Mouse (Mus musculus) midbrain, postnatal 0 days (tissue): ENCODE data around the gene Slc44a5. TPM values are rescaled to one million over a fixed set of nuclear protein-coding genes. Genes with fewer than 3 reads are reported as not detected.
"Not testable (repeated sequence)": the region's sequence is repeated elsewhere in the genome, so short reads cannot be mapped to it uniquely, and the experiment has no call there.

Experiments
- ATAC-seq: fragments of 200-750 bp; cut with Nextera tagmentation; 2 replicates; pipeline ENCODE4 v1.8.0; 2017; ENCODE audit warnings: moderate number of reproducible peaks, mild to moderate bottlenecking, moderate TSS enrichment, moderate library complexity; ENCODE audit not compliant: low FRiP score
- DNase-seq: peaks from one replicate; pipeline ENCODE4 v3.0.0-alpha.2; 2015; ENCODE audit warnings: low spot score
- H3K27ac ChIP-seq: fragments of 300-500 bp; sonication (generic); 2 replicates; pipeline ENCODE4 v1.5.1; 2014; ENCODE audit warnings: low read depth, mild to moderate bottlenecking, low read length, mixed read lengths
- H3K27me3 ChIP-seq: fragments of 300-500 bp; sonication (generic); 2 replicates; pipeline ENCODE4 v1.6.1; 2014; ENCODE audit warnings: low read length, control low read depth, mixed read lengths; ENCODE audit not compliant: insufficient read depth
- H3K36me3 ChIP-seq: fragments of 300-500 bp; sonication (generic); 2 replicates; pipeline ENCODE4 v1.6.1; 2014; ENCODE audit warnings: low read length, control low read depth, mixed read lengths; ENCODE audit not compliant: insufficient read depth
- H3K4me1 ChIP-seq: fragments of 300-500 bp; sonication (generic); 2 replicates; pipeline ENCODE4 v1.6.1; 2014; ENCODE audit warnings: mild to moderate bottlenecking, control low read depth, antibody characterized with exemption, low read length, mixed read lengths; ENCODE audit not compliant: insufficient read depth
- H3K4me2 ChIP-seq: fragments of 300-500 bp; sonication (generic); 2 replicates; pipeline ENCODE4 v1.6.1; 2014; ENCODE audit warnings: low read depth, mild to moderate bottlenecking, low read length, mixed read lengths; ENCODE audit not compliant: poor library complexity, severe bottlenecking
- H3K4me3 ChIP-seq: fragments of 300-500 bp; sonication (generic); 2 replicates; pipeline ENCODE4 v1.5.1; 2014; ENCODE audit warnings: low read depth, mild to moderate bottlenecking, low read length, moderate library complexity
- H3K9ac ChIP-seq: fragments of 300-500 bp; sonication (generic); replicated peaks from 2 replicates; pipeline ENCODE4 v1.6.1; 2014; ENCODE audit warnings: mild to moderate bottlenecking, low read length, moderate library complexity, mixed read lengths; ENCODE audit not compliant: poor library complexity, severe bottlenecking
- H3K9me3 ChIP-seq: fragments of 300-500 bp; sonication (generic); 2 replicates; pipeline ENCODE4 v1.6.1; 2016; ENCODE audit warnings: low read length, control low read depth
- CTCF ChIP-seq: IDR thresholded peaks from 2 replicates; pipeline ENCODE4 v1.5.1; 2016; ENCODE audit warnings: antibody characterized with exemption, mild to moderate bottlenecking
- WGBS: fragments of 180-500 bp; shearing (Covaris S2); extraction: QIAGEN DNeasy Blood & Tissue Kit; methylation state at CpG from one replicate; pipeline ENCODE4 v1.1.7; 2014; 5-methylcytosine and 5-hydroxymethylcytosine counted together
- polyA plus RNA-seq: library from polyadenylated mRNA; unstranded; fragments of >200 nt; fragmentation: Nextera tagmentation; extraction: Ambion mirVana; gene quantifications from 2 replicates; pipeline ENCODE4 v1.2.1, GENCODE M21; 2015
- total RNA-seq: library from RNA; depleted of rRNA; stranded (reverse); fragments of >200 nt; gene quantifications from 2 replicates; pipeline ENCODE4 v1.2.3, GENCODE M21; 2014

The Slc44a5 gene
- total and polyA plus RNA-seq, 2 experiments from 2014 or later = 6.3 to 27.3 TPM

- Histone ChIP-seq H3K4me3 (no peak overlapping the region), H3K9me3 (no peaks in the 10 kb centered on the region), H3K9ac (no peak overlapping the region), H3K36me3 (no peaks in the 10 kb centered on the region), H3K27me3 (no peaks in the 10 kb centered on the region), H3K4me2 (no peak overlapping the region), H3K27ac (no peak overlapping the region), H3K4me1 (no peaks in the 10 kb centered on the region)
- ATAC-seq (no peak), DNase-seq (no peak)
- TF ChIP-seq CTCF = no peak
- 93% methylated on average over 2 of the region's 2 CpGs for WGBS
Measured at GRCm38 (mm10) chr3:154251486-154251885, 278.2 kb downstream of the Slc44a5 start.

- Histone ChIP-seq H3K4me2 (no peak overlapping the region), H3K27me3 (no peaks in the 10 kb centered on the region), H3K9ac (no peak overlapping the region), H3K4me3 (no peak overlapping the region), H3K27ac (no peak overlapping the region), H3K4me1 (no peaks in the 10 kb centered on the region), H3K9me3 (no peaks in the 10 kb centered on the region), H3K36me3 (no peaks in the 10 kb centered on the region)
- ATAC-seq = no peak
- 86% methylated on average over 10 of the region's 10 CpGs for WGBS
- DNase-seq = no peak
- no peak for TF ChIP-seq CTCF
Measured at GRCm38 (mm10) chr3:154252219-154252618, 279.0 kb downstream of the Slc44a5 start.

- 100% methylated on average over 2 of the region's 2 CpGs for WGBS
- not testable (repeated sequence) for H3K27me3 ChIP-seq, ATAC-seq, DNase-seq, H3K4me3 ChIP-seq, H3K9me3 ChIP-seq, H3K9ac ChIP-seq, H3K4me2 ChIP-seq, H3K36me3 ChIP-seq, H3K4me1 ChIP-seq, H3K27ac ChIP-seq
Measured at GRCm38 (mm10) chr3:154254187-154254586, 281.0 kb downstream of the Slc44a5 start.

- no peak for ATAC-seq
- Histone ChIP-seq H3K9me3 (no peaks in the 10 kb centered on the region), H3K4me3 (no peak overlapping the region), H3K36me3 (no peaks in the 10 kb centered on the region), H3K4me2 (no peak overlapping the region), H3K27ac (no peak overlapping the region), H3K27me3 (no peaks in the 10 kb centered on the region), H3K4me1 (no peaks in the 10 kb centered on the region), H3K9ac (no peak overlapping the region)
- no peak for DNase-seq
- TF ChIP-seq CTCF = no peak
Measured at GRCm38 (mm10) chr3:154257312-154257711, 284.1 kb downstream of the Slc44a5 start.

GRCm38 (mm10) chr3:154268313-154268712 is 295.1 kb downstream of the Slc44a5 start:
- H3K9ac ChIP-seq = no peak overlapping the region
- 84% methylated on average over 9 of the region's 9 CpGs for WGBS

GRCm38 (mm10) chr3:154269757-154270366 is 296.6 kb downstream of the Slc44a5 start:
- WGBS = 12% methylated on average over 19 of the region's 19 CpGs
- DNase-seq (peak; percentile 77), ATAC-seq (peak; percentile 64)
- Histone ChIP-seq H3K9me3 (no peaks in the 10 kb centered on the region), H3K4me1 (no peaks in the 10 kb centered on the region), H3K4me2 (peak overlapping the region; percentile 54), H3K9ac (peak overlapping the region; percentile 52; the same call in 1 of the 2 replicates), H3K4me3 (peak overlapping the region; percentile 23; the same call in 1 of the 2 replicates), H3K27ac (no peak overlapping the region), H3K36me3 (no peaks in the 10 kb centered on the region), H3K27me3 (no peaks in the 10 kb centered on the region)
- TF ChIP-seq CTCF = peak; percentile 99

More at GRCm38 (mm10) chr3:154268313-154268712, 295.1 kb downstream of the Slc44a5 start:
- Histone ChIP-seq H3K4me2 (no peak overlapping the region), H3K4me1 (no peaks in the 10 kb centered on the region), H3K27ac (no peak overlapping the region), H3K27me3 (no peaks in the 10 kb centered on the region), H3K9me3 (no peaks in the 10 kb centered on the region), H3K36me3 (no peaks in the 10 kb centered on the region), H3K4me3 (no peak overlapping the region)
- DNase-seq = no peak
- no peak for TF ChIP-seq CTCF
- no peak for ATAC-seq
